Mouse (Mus musculus) right cerebral cortex, postnatal 36 days (tissue): Measurements from ENCODE around the gene Hectd2.

Source experiments
- DNase-seq, 2 experiments: peaks; one replicate each; pipeline ENCODE4 v3.0.0; 2022; ENCODE audit warnings: low spot score in 2 of 2, mixed read lengths in 1 of 2

Hectd2 gene

DNA sequence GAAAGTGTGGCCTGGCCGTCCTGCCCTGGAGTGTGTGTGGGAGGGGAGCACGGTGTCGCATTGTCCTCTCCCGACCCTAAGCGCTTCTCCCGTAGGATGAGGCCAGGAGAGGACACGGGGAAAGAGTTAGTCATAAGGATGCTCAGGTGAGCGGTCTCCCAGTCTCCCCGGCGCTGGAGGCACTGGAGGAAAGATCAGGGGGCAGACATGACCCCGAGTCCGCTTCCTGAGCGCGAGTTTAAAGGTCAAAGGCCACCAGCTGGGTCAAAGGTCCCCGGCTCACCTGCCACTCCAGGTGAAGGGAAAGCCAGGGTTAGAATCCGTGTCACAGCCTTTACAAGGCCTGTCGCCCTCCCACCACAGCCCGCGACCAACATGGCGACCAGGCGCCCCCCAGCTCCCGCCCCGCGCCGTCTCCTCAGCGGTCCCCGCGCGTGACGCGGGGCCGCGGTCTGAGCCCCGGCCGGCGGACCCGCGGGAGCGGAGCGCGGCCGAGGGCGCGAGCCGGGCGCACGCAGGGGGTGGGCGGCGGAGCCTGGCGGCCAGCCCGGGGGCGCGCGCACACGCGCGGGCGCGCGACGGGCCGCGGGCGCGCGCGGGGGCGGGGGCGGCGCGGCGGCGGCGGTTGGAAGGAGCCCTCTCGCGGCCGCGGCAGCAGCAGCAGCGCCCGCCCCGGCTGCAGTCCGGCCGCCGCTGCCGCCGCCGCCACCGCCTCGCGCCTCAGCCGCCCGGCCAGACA is at the start of gene Hectd2:
TSS of gene Hectd2 (plus strand) at position 594 of the 739 bp plus-strand sequence.
- DNase-seq: peak; percentile 55 to 62

- DNase-seq: peak in 1 of 2 experiments; percentile 20
Observed at GRCm38 (mm10) chr19:36504716-36505115, 49.7 kb upstream of the Hectd2 start.

DNA sequence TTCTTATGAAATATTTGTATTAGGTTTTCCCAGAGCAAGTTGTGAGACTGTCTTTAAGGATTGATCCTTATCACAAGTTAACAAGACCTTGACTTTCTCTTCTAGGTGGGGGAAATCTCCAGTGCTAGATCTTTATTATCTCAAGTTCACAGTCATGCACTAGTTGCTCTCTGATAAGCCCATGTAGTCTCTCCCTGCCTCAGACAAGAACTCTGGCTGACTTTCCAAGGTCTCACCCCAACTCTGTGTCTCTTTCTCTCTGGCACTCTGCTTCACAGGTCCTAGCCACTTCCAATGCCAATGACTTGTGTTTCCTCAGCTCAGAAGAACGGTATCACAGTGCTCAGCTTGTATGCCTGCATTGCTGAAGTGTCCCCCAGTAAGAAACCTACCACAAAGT is 43.1 kb upstream of the Hectd2 start:
- DNase-seq: no peak

- no peak for DNase-seq
Observed at GRCm38 (mm10) chr19:36518461-36518860, 36.0 kb upstream of the Hectd2 start.

GRCm38 (mm10) chr19:36521568-36521967 is 32.9 kb upstream of the Hectd2 start:
- DNase-seq: no peak

DNA sequence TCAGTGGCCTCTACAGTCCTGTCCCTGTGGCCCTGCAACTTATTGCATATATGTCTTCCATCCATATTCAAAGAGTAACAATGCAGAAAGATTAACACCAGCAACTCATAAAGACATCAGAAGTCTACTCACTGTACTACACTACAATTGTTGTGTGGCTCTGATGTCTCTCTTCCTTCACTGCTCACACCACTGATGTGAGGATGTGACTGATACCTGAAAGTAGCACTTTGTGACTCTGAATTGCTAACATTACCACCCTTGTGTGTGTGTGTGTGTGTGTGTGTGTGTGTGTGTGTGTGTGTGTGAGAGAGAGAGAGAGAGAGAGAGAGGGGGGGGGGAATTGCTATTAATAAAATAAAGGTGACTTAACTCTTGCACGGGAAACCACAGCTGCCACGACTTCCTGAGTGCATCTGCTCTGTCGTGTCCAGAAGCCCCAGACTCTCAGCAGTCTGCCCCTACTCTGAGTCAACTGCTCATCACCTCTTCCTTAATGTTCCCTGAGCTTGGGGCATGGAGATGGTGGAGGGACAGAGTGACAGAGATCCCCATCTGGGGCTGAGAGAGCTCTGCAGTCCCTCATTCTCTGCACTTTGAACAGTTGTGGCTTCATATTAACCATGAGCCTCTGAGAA is 31.8 kb upstream of the Hectd2 start:
- DNase-seq: no peak

DNA sequence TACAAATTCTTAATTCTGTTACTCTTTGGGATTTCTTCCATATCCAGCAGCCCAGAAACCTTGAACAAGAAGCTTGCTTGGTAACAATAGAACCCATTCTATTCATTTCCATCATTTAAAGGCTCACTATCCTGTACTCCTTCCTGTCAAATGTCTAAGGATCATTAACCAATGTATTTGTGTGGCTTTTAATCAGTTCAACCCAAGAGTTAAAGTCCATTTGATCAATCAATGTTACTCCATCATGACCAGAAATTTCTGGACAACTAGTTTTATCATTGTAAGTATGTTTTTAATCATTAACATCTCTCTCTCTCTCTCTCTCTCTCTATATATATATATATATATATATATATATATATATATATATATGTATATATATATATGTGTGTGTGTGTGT is 29.4 kb upstream of the Hectd2 start:
- DNase-seq: no peak

DNA sequence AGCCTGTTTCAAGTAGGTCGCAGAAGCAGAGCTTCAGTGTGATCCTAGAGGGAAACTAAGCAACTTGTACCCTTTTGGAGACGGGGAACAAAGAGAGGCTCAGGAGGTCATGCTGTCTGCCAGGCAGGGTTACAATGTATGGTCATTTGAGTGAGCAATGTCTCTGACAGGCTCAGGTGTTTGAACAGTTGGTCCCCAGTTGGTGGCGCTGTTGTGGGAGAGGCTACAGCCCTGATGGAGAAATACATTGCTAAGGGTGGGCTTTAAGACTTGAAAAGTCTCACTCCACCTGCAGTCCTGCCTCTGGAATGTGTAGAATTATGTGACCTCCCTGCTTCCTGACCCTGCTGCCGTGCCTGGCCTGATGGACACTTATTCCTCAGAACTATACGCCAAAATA is 21.4 kb upstream of the Hectd2 start:
- no peak for DNase-seq

DNA sequence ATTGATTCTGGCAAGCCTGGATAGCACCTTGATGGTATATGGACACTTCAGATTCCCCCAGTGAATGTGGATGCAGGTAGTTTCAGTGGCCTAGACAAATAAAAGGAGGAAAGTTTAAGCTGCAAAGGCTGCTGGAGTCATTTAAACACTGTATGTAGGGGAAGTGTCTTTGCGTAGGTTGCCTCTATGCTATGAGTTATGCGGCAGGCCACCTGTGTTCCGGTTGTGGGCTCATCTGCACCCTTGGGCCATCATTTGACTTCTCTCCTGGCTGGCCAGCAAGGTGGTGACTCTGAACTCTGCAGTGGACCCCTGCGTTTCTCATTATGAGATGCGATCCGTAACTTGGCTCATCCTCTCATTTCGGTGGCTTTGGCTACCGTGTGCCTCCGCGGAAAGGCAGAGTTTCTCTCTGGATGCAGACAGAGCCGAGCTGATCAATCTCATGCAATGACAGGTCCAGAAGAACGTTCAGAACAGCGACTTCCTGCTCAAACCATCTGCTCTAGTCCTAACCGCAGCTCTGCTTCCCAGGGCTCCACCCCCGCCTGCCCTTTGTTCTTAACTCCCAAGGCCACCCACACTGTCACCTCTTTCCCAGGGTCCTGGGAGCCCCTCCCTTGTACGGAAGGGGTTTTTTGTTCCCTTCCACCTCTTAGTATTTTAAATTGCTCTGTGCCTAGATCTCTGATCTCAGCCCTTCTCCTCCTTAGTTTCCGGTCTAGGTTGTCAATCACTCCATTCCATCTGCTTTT is 20.3 kb upstream of the Hectd2 start:
- no peak for DNase-seq

- DNase-seq: peak in 1 of 2 experiments; percentile 12
Observed at GRCm38 (mm10) chr19:36534766-36535140, 19.7 kb upstream of the Hectd2 start.

- no peak for DNase-seq
Observed at GRCm38 (mm10) chr19:36535186-36535585, 19.3 kb upstream of the Hectd2 start.

- DNase-seq: no peak
Observed at GRCm38 (mm10) chr19:36535878-36536277, 18.6 kb upstream of the Hectd2 start.

DNA sequence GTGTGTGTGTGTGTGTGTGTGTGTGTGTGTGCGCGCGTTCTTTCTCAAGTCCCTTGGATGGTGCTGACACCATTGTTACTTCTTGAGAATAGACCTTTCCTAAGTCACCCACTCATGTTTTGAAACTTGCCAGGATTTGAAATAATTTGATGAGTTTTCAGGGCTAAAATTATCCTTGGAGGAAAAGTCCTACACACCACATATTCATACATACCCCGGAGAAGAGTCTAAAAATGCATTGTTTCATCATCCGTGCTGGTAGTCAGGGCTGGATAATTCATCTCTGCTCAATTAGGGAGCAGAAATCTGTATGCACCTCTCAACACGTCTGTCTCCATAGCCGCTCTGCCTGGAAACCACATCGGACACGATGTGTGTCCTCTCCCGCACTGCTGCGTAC is 17.5 kb upstream of the Hectd2 start:
- DNase-seq: no peak

GRCm38 (mm10) chr19:36538528-36538927 is 15.9 kb upstream of the Hectd2 start:
- DNase-seq: no peak

- no peak for DNase-seq
Observed at GRCm38 (mm10) chr19:36539311-36539710, 15.1 kb upstream of the Hectd2 start.

DNA sequence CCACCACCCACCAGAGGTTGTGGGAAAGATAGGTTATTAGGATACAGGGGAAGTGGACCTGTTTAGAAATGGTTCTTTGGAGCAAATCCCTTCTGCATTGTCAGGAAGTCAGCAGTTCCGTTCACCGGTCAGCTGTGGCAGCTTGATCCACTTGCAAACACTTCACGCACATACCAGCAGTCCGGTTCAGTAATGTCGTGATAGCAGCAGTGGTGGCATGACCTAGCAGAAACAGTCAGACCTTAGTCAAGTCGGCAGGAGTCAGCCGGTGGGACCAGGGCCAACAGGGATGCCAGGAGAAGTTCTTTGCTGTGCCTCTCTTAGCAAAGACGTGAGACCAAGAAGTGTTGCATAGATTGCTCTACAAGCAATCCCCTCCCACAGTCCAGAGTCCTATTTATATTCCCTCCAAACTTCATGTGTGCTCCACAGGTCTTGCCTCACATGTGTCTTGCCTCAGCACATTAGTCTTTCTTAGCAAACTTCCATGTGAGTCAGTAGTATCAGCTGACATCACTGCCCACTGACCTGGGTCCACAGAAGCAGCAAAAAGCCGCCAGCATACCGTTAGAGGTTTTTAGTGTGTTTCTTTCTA is 14.3 kb upstream of the Hectd2 start:
- DNase-seq: no peak

DNA sequence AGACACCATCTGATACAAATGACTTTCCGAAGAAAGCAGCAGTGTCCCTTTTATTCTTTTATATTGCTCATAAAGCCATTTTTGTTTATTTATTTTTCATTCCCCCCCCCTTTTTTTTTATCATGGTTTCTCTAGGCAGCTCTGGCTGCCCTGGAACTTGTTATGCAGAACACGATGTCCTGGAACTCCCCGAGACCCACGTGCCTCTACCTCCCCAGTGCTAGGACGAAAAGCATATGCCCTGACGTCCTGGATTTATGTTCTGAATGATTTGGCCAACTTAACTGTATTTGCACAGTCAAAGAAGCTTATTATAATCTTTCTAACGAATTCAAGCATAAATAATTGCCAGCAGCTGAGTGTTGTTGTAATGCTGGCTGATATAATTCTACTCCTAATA is 13.7 kb upstream of the Hectd2 start:
- DNase-seq: no peak

GRCm38 (mm10) chr19:36553561-36554045 is 836 bp upstream of the Hectd2 start:
- no peak for DNase-seq

GRCm38 (mm10) chr19:36554785-36555595 is 551 bp downstream of the Hectd2 start:
- no peak for DNase-seq

- DNase-seq: no peak
Observed at GRCm38 (mm10) chr19:36559331-36559730, 4.9 kb downstream of the Hectd2 start.

- no peak for DNase-seq
Observed at GRCm38 (mm10) chr19:36560160-36560559, 5.7 kb downstream of the Hectd2 start.
